Mouse (Mus musculus): ENCODE measurements at regions not wholly inside any gene's neighbourhood (a gene's known extent, or its start where the extent isn't known, plus 50 kb on each side); places are given as distances from the start of the nearest gene placed in this dataset.

DNA sequence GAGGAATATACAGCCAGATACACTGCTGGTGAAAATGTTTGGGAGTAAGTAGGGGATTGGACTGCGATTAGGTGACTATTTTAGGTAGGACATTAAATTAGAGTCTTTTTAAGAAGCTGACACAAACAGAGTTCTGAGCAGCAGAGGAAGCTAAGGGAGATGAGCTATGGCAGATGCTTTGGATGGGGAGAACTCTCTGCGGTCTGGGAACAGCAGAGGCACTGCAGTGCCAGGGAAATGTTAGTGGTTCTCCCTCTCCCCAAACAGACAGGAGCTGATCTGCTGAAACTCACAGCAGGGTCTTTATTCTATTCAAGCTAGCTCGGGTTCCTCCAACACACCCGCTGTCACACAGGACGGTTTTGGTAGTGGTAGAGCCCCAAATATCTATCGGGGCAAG lies 110.7 kb upstream of the Gm10131 start:
- TF ChIP-seq CTCF (IDR thresholded peaks at IDR 0.05; ENCODE audit: borderline replicate concordance, insufficient read depth, low read depth, low read length), result no peak
- TF ChIP-seq POLR2A (IDR thresholded peaks at IDR 0.05; ENCODE audit: borderline replicate concordance, insufficient read depth, low read length), result no peak
